Mouse (Mus musculus): Measurements from ENCODE around the gene Ccl17. TPM values are rescaled to one million over a fixed set of nuclear protein-coding genes. Genes with fewer than 3 reads are reported as not detected.
A peak's percentile ranks its signal among the peaks of the same experiment; 100 is the strongest.
"Not testable (repeated sequence)": the region's sequence is repeated elsewhere in the genome, so short reads cannot be mapped to it uniquely, and the experiment has no call there.

Ccl17 gene
- polyA plus RNA-seq, 1 experiment from 2014 or later: not detected

GRCm38 (mm10) chr8:94817933-94818332 lies 7.7 kb downstream of the Ccl17 start:
- Histone ChIP-seq H3K36me3 (ENCODE audit: control insufficient read depth, insufficient read depth, low read length) (0 out of 2 replicates have a peak, but pooled peaks cover 4% of the 10 kb centered on the region), H3K4me1 (replicated peaks; ENCODE audit: control insufficient read depth, insufficient read depth, low read length) (no peaks in the 10 kb centered on the region), H3K27me3 (ENCODE audit: control insufficient read depth, insufficient read depth, low read depth, low read length) (no peaks in the 10 kb centered on the region), H3K4me2 (ENCODE audit: low read depth, low read length) (no peak overlapping the region), H3K27ac (ENCODE audit: low read length) (no peak overlapping the region), H3K9ac (ENCODE audit: low read length) (no peak overlapping the region), H3K9me3 (ENCODE audit: control insufficient read depth, low read length) (no peaks in the 10 kb centered on the region), H3K4me3 (ENCODE audit: low read length) (no peak overlapping the region)
- 85% methylated on average over 11 of the region's 11 CpGs for WGBS
- ATAC-seq (ENCODE audit: low read depth): no peak

GRCm38 (mm10) chr8:94819671-94820179 lies 9.5 kb downstream of the Ccl17 start:
- no peak overlapping the region for H3K9ac ChIP-seq (ENCODE audit: low read length)
- no peaks in the 10 kb centered on the region for H3K27me3 ChIP-seq (ENCODE audit: control insufficient read depth, insufficient read depth, low read depth, low read length)
- no peaks in the 10 kb centered on the region for H3K9me3 ChIP-seq (ENCODE audit: control insufficient read depth, low read length)
- H3K27ac ChIP-seq (ENCODE audit: low read length): no peak overlapping the region
- 67% methylated on average over 6 of the region's 6 CpGs for WGBS
- no peak overlapping the region for H3K4me3 ChIP-seq (ENCODE audit: low read length)
- H3K4me2 ChIP-seq (ENCODE audit: low read depth, low read length): no peak overlapping the region
- H3K36me3 ChIP-seq (ENCODE audit: control insufficient read depth, insufficient read depth, low read length): peaks cover 6% of the 10 kb centered on the region; the same call in 1 of the 2 replicates
- ATAC-seq (ENCODE audit: low read depth): no peak
- no peaks in the 10 kb centered on the region for H3K4me1 ChIP-seq (replicated peaks; ENCODE audit: control insufficient read depth, insufficient read depth, low read length)

GRCm38 (mm10) chr8:94820553-94820952 lies 10.3 kb downstream of the Ccl17 start:
- no peaks in the 10 kb centered on the region for H3K27me3 ChIP-seq (ENCODE audit: control insufficient read depth, insufficient read depth, low read depth, low read length)
- no peak overlapping the region for H3K9ac ChIP-seq (ENCODE audit: low read length)
- H3K9me3 ChIP-seq (ENCODE audit: control insufficient read depth, low read length): no peaks in the 10 kb centered on the region
- H3K4me2 ChIP-seq (ENCODE audit: low read depth, low read length): no peak overlapping the region
- H3K4me1 ChIP-seq (replicated peaks; ENCODE audit: control insufficient read depth, insufficient read depth, low read length): no peaks in the 10 kb centered on the region
- no peak overlapping the region for H3K4me3 ChIP-seq (ENCODE audit: low read length)
- no peak for ATAC-seq (ENCODE audit: low read depth)
- no peak overlapping the region for H3K27ac ChIP-seq (ENCODE audit: low read length)
- H3K36me3 ChIP-seq (ENCODE audit: control insufficient read depth, insufficient read depth, low read length): peaks cover 11% of the 10 kb centered on the region
- WGBS: 82% methylated on average over 7 of the region's 7 CpGs

GRCm38 (mm10) chr8:94821381-94821780 lies 11.1 kb downstream of the Ccl17 start:
- no peak overlapping the region for H3K27ac ChIP-seq (ENCODE audit: low read length)
- no peak overlapping the region for H3K4me2 ChIP-seq (ENCODE audit: low read depth, low read length)
- H3K4me3 ChIP-seq (ENCODE audit: low read length): no peak overlapping the region
- H3K36me3 ChIP-seq (ENCODE audit: control insufficient read depth, insufficient read depth, low read length): peaks cover 14% of the 10 kb centered on the region
- no peak for ATAC-seq (ENCODE audit: low read depth)
- H3K9ac ChIP-seq (ENCODE audit: low read length): no peak overlapping the region
- no peaks in the 10 kb centered on the region for H3K27me3 ChIP-seq (ENCODE audit: control insufficient read depth, insufficient read depth, low read depth, low read length)
- no peaks in the 10 kb centered on the region for H3K4me1 ChIP-seq (replicated peaks; ENCODE audit: control insufficient read depth, insufficient read depth, low read length)
- no peaks in the 10 kb centered on the region for H3K9me3 ChIP-seq (ENCODE audit: control insufficient read depth, low read length)
- 79% methylated on average over 2 of the region's 2 CpGs for WGBS

- WGBS: 78% methylated on average over 23 of the region's 23 CpGs
- H3K36me3 ChIP-seq (ENCODE audit: control insufficient read depth, insufficient read depth, low read length): peaks cover 18% of the 10 kb centered on the region
Measured at GRCm38 (mm10) chr8:94822637-94823560, 12.6 kb downstream of the Ccl17 start.

GRCm38 (mm10) chr8:94825170-94825569 lies 14.9 kb downstream of the Ccl17 start:
- no peak overlapping the region for H3K4me3 ChIP-seq (ENCODE audit: low read length)
- no peak overlapping the region for H3K9ac ChIP-seq (ENCODE audit: low read length)
- ATAC-seq (ENCODE audit: low read depth): no peak
- no peak overlapping the region for H3K27ac ChIP-seq (ENCODE audit: low read length)
- no peak overlapping the region for H3K4me2 ChIP-seq (ENCODE audit: low read depth, low read length)
- 77% methylated on average over 6 of the region's 6 CpGs for WGBS
- H3K27me3 ChIP-seq (ENCODE audit: control insufficient read depth, insufficient read depth, low read depth, low read length): no peaks in the 10 kb centered on the region
- H3K4me1 ChIP-seq (replicated peaks; ENCODE audit: control insufficient read depth, insufficient read depth, low read length): no peaks in the 10 kb centered on the region
- peaks cover 24% of the 10 kb centered on the region for H3K36me3 ChIP-seq (ENCODE audit: control insufficient read depth, insufficient read depth, low read length)
- no peaks in the 10 kb centered on the region for H3K9me3 ChIP-seq (ENCODE audit: control insufficient read depth, low read length)

More at GRCm38 (mm10) chr8:94822637-94823560, 12.6 kb downstream of the Ccl17 start:
- no peaks in the 10 kb centered on the region for H3K4me1 ChIP-seq (replicated peaks; ENCODE audit: control insufficient read depth, insufficient read depth, low read length)
- no peak overlapping the region for H3K4me2 ChIP-seq (ENCODE audit: low read depth, low read length)
- H3K9ac ChIP-seq (ENCODE audit: low read length): no peak overlapping the region
- ATAC-seq (ENCODE audit: low read depth): peak; percentile 54
- no peak overlapping the region for H3K4me3 ChIP-seq (ENCODE audit: low read length)
- H3K9me3 ChIP-seq (ENCODE audit: control insufficient read depth, low read length): no peaks in the 10 kb centered on the region
- H3K27ac ChIP-seq (ENCODE audit: low read length): no peak overlapping the region
- H3K27me3 ChIP-seq (ENCODE audit: control insufficient read depth, insufficient read depth, low read depth, low read length): no peaks in the 10 kb centered on the region

GRCm38 (mm10) chr8:94826210-94826609 lies 16.0 kb downstream of the Ccl17 start:
- Histone ChIP-seq H3K4me1 (replicated peaks; ENCODE audit: control insufficient read depth, insufficient read depth, low read length) (no peaks in the 10 kb centered on the region), H3K9ac (ENCODE audit: low read length) (no peak overlapping the region), H3K4me3 (ENCODE audit: low read length) (no peak overlapping the region), H3K4me2 (ENCODE audit: low read depth, low read length) (no peak overlapping the region), H3K27me3 (ENCODE audit: control insufficient read depth, insufficient read depth, low read depth, low read length) (no peaks in the 10 kb centered on the region), H3K36me3 (ENCODE audit: control insufficient read depth, insufficient read depth, low read length) (peaks cover 30% of the 10 kb centered on the region), H3K27ac (ENCODE audit: low read length) (no peak overlapping the region), H3K9me3 (ENCODE audit: control insufficient read depth, low read length) (no peaks in the 10 kb centered on the region)
- 90% methylated on average over 5 of the region's 5 CpGs for WGBS
- ATAC-seq (ENCODE audit: low read depth): no peak

- Histone ChIP-seq H3K4me1 (replicated peaks; ENCODE audit: control insufficient read depth, insufficient read depth, low read length) (no peaks in the 10 kb centered on the region), H3K36me3 (ENCODE audit: control insufficient read depth, insufficient read depth, low read length) (peaks cover 31% of the 10 kb centered on the region), H3K4me2 (ENCODE audit: low read depth, low read length) (no peak overlapping the region), H3K27ac (ENCODE audit: low read length) (no peak overlapping the region), H3K27me3 (ENCODE audit: control insufficient read depth, insufficient read depth, low read depth, low read length) (no peaks in the 10 kb centered on the region), H3K9ac (ENCODE audit: low read length) (no peak overlapping the region), H3K9me3 (ENCODE audit: control insufficient read depth, low read length) (no peaks in the 10 kb centered on the region), H3K4me3 (ENCODE audit: low read length) (no peak overlapping the region)
- WGBS: 74% methylated on average over 6 of the region's 6 CpGs
- ATAC-seq (ENCODE audit: low read depth): no peak
Measured at GRCm38 (mm10) chr8:94828284-94828683, 18.0 kb downstream of the Ccl17 start.

GRCm38 (mm10) chr8:94833901-94834405 lies 23.7 kb downstream of the Ccl17 start:
- H3K4me1 ChIP-seq (replicated peaks; ENCODE audit: control insufficient read depth, insufficient read depth, low read length): peaks cover 12% of the 10 kb centered on the region
- not testable (repeated sequence) for H3K4me3 ChIP-seq (ENCODE audit: low read length); H3K27me3 ChIP-seq (ENCODE audit: control insufficient read depth, insufficient read depth, low read depth, low read length); H3K4me2 ChIP-seq (ENCODE audit: low read depth, low read length); H3K27ac ChIP-seq (ENCODE audit: low read length); H3K9ac ChIP-seq (ENCODE audit: low read length); ATAC-seq (ENCODE audit: low read depth); H3K9me3 ChIP-seq (ENCODE audit: control insufficient read depth, low read length)
- peaks cover 14% of the 10 kb centered on the region for H3K36me3 ChIP-seq (ENCODE audit: control insufficient read depth, insufficient read depth, low read length)
- WGBS: 71% methylated on average over 7 of the region's 7 CpGs
